Mouse (Mus musculus) embryonic facial prominence, embryonic 15.5 days (tissue): ENCODE data around the gene Fbll1. TPM values are rescaled to one million over a fixed set of nuclear protein-coding genes. Genes with fewer than 3 reads are reported as not detected.
"Not testable (repeated sequence)": the region's sequence is repeated elsewhere in the genome, so short reads cannot be mapped to it uniquely, and the experiment has no call there.

Experiments
- ATAC-seq: fragments of 200-750 bp; cut with Nextera tagmentation; 2 replicates; pipeline ENCODE4 v1.8.0; 2017; ENCODE audit warnings: low read depth, moderate TSS enrichment; ENCODE audit not compliant: insufficient number of reproducible peaks, low FRiP score, low TSS enrichment
- H3K27ac ChIP-seq: fragments of 300-500 bp; sonication (generic); replicated peaks from 2 replicates; pipeline ENCODE4 v1.5.1; 2015; ENCODE audit warnings: mild to moderate bottlenecking, inconsistent platforms
- H3K27me3 ChIP-seq: fragments of 300-500 bp; sonication (generic); 2 replicates; pipeline ENCODE4 v1.6.1; 2015; ENCODE audit warnings: inconsistent platforms
- H3K36me3 ChIP-seq: fragments of 300-500 bp; sonication (generic); 2 replicates; pipeline ENCODE4 v1.6.1; 2015; ENCODE audit warnings: mild to moderate bottlenecking, inconsistent platforms
- H3K4me1 ChIP-seq: fragments of 300-500 bp; sonication (generic); 2 replicates; pipeline ENCODE4 v1.6.1; 2015; ENCODE audit warnings: inconsistent platforms
- H3K4me2 ChIP-seq: fragments of 300-500 bp; sonication (generic); replicated peaks from 2 replicates; pipeline ENCODE4 v1.6.1; 2015; ENCODE audit warnings: mild to moderate bottlenecking, inconsistent platforms
- H3K4me3 ChIP-seq: fragments of 300-500 bp; sonication (generic); replicated peaks from 2 replicates; pipeline ENCODE4 v1.5.1; 2015; ENCODE audit warnings: mild to moderate bottlenecking, inconsistent platforms
- H3K9ac ChIP-seq: fragments of 300-500 bp; sonication (generic); 2 replicates; pipeline ENCODE4 v1.6.1; 2015; ENCODE audit warnings: inconsistent platforms
- H3K9me3 ChIP-seq: fragments of 300-500 bp; sonication (generic); replicated peaks from 2 replicates; pipeline ENCODE4 v1.6.1; 2016; ENCODE audit warnings: inconsistent platforms
- WGBS: fragments of 180-500 bp; shearing (Covaris S2); methylation state at CpG from one replicate; pipeline ENCODE4 v1.1.7; 2015; 5-methylcytosine and 5-hydroxymethylcytosine counted together
- polyA plus RNA-seq: library from polyadenylated mRNA; unstranded; fragments of >200 nt; fragmentation: Nextera tagmentation; extraction: Ambion mirVana; gene quantifications from 2 replicates; pipeline ENCODE4 v1.2.1, GENCODE M21; 2015

Fbll1 gene
- polyA plus RNA-seq, 1 experiment from 2014 or later, result 0.15 TPM

DNA sequence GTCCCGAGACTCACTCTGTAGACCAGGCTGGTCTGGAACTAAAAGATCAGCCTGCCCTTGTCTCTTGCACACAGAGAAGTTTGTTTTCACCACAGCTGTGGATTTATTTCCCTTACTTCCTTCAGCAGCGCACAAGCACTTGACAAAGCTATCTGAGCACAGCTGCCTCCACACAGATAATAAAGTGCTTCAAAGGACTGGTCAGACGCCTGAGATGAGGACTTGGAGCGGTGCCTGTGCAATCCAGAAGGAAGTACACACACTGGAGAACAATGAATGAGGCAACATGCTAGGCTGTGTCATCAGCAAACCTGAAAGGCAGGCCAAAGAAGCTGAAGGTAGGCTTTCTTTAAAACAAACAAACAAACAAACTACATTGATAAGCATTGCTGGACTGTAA lies 33.5 kb upstream of the Fbll1 start:
- Histone ChIP-seq H3K9me3 (no peaks in the 10 kb centered on the region), H3K27me3 (no peaks in the 10 kb centered on the region), H3K36me3 (peaks cover 48% of the 10 kb centered on the region), H3K4me3 (no peak overlapping the region), H3K4me2 (no peak overlapping the region), H3K27ac (no peak overlapping the region), H3K4me1 (peaks cover 11% of the 10 kb centered on the region), H3K9ac (no peak overlapping the region)
- WGBS, result 79% methylated on average over 4 of the region's 4 CpGs
- ATAC-seq, result no peak

DNA sequence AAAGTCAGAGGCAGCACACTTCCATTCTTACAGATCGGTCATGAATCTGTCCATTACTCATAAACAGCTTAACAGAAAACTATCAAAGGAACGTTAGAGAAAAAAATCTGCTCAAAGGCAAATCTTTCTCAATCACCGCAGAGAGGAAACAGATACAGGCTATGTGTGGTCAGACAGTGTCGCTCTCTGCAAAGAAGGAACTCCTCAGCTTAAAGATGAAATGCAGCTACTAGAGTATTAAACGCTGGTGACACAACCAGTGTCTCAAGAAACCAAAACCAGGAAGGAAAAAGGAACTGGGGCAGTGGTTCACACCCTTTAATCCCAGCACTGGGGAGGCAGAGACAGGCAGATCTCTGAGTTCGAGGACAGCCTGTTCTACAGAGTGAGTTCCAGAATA lies 29.0 kb upstream of the Fbll1 start:
- Histone ChIP-seq H3K9ac (no peak overlapping the region), H3K4me3 (no peak overlapping the region), H3K27ac (no peak overlapping the region), H3K27me3 (no peaks in the 10 kb centered on the region), H3K4me2 (no peak overlapping the region), H3K36me3 (peaks cover 79% of the 10 kb centered on the region), H3K4me1 (peaks cover 4% of the 10 kb centered on the region; the same call in 1 of the 2 replicates), H3K9me3 (no peaks in the 10 kb centered on the region)
- no peak for ATAC-seq
- WGBS, result 93% methylated on average over 6 of the region's 6 CpGs

DNA sequence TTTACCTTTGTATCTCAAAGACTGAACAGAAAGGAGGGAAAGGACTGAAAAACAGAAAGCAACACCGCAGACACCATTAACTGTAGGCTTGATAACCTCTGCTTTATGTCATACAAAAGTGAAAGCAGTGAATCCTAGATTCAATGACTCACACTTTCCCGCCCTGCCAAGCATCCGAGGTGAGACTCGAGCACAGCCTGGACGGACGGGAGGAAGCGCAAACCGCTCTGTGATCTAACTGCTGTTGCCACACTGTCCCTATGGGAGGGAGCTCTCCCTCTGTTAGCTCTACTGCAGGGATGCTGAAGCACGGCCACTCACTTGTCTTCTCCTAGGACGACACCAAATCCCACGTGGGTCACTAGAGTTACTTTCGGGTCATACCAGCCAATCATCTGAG lies 17.6 kb upstream of the Fbll1 start:
- Histone ChIP-seq H3K4me1 (no peaks in the 10 kb centered on the region), H3K27me3 (no peaks in the 10 kb centered on the region), H3K36me3 (peaks cover 94% of the 10 kb centered on the region), H3K9ac (no peak overlapping the region), H3K9me3 (no peaks in the 10 kb centered on the region), H3K27ac (no peak overlapping the region), H3K4me3 (no peak overlapping the region), H3K4me2 (no peak overlapping the region)
- 90% methylated on average over 12 of the region's 12 CpGs for WGBS
- ATAC-seq, result no peak

DNA sequence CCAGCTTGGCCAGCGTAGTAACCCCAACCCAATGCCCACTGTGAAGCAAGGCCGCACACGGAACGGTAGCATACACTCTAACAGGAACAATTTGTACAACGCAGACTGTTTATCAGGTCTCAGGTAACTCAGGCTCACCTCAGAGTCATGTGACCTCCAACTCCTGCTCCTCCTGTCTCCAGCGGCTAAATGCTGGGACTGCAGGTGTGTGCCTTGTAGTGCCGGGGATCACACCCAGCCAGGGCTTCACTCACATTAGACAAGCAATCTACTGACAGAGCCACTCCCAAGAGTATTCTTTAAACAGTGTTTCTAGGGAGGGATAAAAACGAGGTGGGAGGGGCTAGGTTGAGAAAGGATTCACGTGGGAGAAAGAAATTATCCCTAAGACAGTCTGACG lies 12.8 kb upstream of the Fbll1 start:
- 78% methylated on average over 10 of the region's 10 CpGs for WGBS
- Histone ChIP-seq H3K9me3 (no peaks in the 10 kb centered on the region), H3K9ac (no peak overlapping the region), H3K36me3 (peaks cover 92% of the 10 kb centered on the region), H3K4me3 (no peak overlapping the region), H3K27ac (no peak overlapping the region), H3K27me3 (no peaks in the 10 kb centered on the region), H3K4me2 (no peak overlapping the region), H3K4me1 (no peaks in the 10 kb centered on the region)
- ATAC-seq, result no peak

DNA sequence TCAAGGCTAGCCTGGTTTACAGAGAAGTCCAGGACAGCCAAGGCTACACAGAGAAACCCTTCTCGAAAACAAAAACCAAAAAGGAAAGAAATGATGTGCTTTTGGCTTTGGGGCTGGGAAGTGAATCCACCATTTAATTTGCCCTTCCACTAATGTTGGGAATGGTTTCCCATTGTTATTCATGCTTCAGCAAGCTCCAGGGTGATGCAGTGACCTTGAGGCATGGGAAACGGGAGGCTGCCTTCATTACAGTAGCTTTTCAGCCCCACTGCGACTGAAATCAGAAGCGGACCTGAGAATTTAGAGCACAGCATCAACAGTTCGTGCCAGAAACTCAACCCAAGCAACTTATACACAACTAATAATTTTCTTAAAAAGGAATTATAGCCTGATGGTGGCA lies 2.6 kb upstream of the Fbll1 start:
- no peak for ATAC-seq
- Histone ChIP-seq H3K9me3 (no peaks in the 10 kb centered on the region), H3K27ac (no peak overlapping the region), H3K4me1 (peaks cover 12% of the 10 kb centered on the region), H3K27me3 (peaks cover 35% of the 10 kb centered on the region), H3K9ac (no peak overlapping the region), H3K36me3 (no peaks in the 10 kb centered on the region), H3K4me2 (no peak overlapping the region), H3K4me3 (no peak overlapping the region)
- WGBS, result 74% methylated on average over 5 of the region's 5 CpGs

DNA sequence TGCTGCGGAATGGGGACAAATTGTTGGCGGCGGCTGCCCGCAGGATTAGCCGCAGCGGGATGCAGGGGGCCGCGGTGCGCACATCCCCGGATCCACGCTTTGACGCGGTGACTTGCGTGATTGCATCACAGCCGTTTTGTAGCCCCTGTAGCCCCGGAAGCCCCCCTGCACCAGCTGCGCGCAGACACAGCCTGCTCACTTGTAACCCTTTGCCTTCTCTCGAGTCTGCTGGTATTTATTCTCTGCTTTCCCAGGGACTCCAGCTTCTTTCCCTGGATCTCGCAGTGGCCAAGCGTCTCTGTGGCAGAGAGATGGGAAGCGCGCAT lies 226 bp downstream of the Fbll1 start:
- Histone ChIP-seq H3K9me3 (no peaks in the 10 kb centered on the region), H3K4me2 (peak overlapping the region; percentile 65), H3K9ac (no peak overlapping the region), H3K27ac (no peak overlapping the region), H3K27me3 (peaks cover 47% of the 10 kb centered on the region), H3K36me3 (no peaks in the 10 kb centered on the region), H3K4me3 (peak overlapping the region; percentile 40), H3K4me1 (peaks cover 12% of the 10 kb centered on the region)
- 2% methylated on average over 23 of the region's 23 CpGs for WGBS
- no peak for ATAC-seq

DNA sequence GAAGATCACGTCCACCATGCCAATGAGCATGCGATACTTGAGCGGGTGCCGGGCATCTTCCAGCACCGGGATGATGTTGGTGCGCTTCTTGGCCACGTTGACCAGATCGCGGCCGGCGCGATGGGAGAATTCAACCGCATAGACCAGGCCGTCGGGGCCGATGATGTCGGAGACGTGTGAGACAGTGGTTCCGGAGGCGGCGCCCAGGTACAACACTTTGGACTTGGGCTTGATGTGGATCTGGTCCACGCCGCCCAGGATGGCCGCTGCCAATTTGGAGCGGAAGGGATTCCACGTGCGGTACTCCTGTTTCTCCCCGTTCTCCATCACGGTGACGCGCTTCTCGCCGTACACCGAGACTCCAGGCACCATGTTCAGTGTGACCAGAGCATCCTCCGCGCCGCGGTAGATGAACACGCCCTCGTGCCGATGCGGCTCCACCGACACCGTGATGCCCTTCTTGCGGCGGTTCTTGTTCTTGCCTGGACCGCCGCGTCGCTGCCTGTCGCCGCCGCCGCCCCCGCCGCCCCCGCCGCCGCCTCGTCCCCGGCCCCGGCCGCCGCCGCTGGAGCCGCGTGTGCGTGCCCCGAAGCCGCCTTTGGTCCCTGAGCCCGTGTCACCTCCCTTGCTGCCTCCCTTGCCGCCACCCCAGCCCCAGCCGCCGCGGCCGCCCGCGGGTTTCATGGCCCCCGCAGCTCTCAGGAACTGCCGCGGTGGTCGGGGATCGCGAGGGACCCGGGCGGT lies 761 bp downstream of the Fbll1 start:
- no peak for ATAC-seq
- Histone ChIP-seq H3K9me3 (no peaks in the 10 kb centered on the region), H3K4me2 (peak overlapping the region; percentile 65), H3K9ac (no peak overlapping the region), H3K27me3 (peaks cover 47% of the 10 kb centered on the region), H3K36me3 (no peaks in the 10 kb centered on the region), H3K4me3 (peak overlapping the region; percentile 40), H3K4me1 (peaks cover 12% of the 10 kb centered on the region), H3K27ac (no peak overlapping the region)
- 5% methylated on average over 80 of the region's 86 CpGs for WGBS

DNA sequence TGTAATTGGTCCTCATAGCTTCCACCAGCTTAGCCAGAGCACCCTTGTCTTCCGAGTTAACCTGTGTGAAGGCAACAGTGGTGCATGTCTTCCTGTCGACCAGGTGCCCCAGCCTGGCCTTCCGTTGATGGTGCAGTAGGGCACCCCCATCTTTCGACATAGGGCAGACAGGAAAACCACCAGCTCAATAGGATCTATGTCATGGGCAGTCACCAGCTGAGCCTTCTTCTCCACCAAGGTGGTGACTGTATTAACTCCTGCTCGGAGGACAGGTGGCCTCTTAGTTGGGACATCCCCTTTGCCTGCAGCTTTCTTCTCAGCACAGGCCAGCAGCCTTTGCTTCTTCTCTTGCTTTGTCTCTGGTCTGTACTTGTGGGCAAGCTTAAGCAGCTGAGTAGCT lies 5.9 kb downstream of the Fbll1 start:
- H3K27ac ChIP-seq, H3K4me2 ChIP-seq, ATAC-seq, H3K4me3 ChIP-seq, H3K9ac ChIP-seq, H3K9me3 ChIP-seq, H3K4me1 ChIP-seq: not testable (repeated sequence)
- 87% methylated on average over 5 of the region's 5 CpGs for WGBS
- Histone ChIP-seq H3K36me3 (peaks cover 19% of the 10 kb centered on the region), H3K27me3 (peaks cover 27% of the 10 kb centered on the region)

DNA sequence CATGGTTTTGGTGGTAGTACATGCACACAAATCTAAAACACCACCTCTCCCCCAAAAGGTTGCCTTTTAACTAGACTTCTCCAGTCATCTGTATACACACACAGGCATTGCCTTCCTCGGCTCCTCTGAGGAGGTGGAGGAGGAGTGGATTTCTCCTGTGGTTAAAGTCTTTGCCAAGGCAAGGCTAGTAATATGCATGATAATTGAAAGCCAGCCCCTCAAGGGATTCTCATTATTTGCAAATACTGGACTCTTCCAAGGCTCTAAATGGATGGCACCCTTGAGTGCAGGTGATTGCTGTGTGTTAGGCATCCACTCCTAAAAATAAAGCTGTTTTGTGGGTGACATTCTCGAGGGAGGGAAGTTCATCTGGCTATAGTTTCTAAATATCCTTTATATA lies 10.2 kb downstream of the Fbll1 start:
- Histone ChIP-seq H3K27me3 (no peaks in the 10 kb centered on the region), H3K4me1 (no peaks in the 10 kb centered on the region), H3K4me2 (no peak overlapping the region), H3K9ac (no peak overlapping the region), H3K4me3 (no peak overlapping the region), H3K9me3 (no peaks in the 10 kb centered on the region), H3K27ac (no peak overlapping the region), H3K36me3 (peaks cover 47% of the 10 kb centered on the region)
- WGBS, result 66% methylated on average over 2 of the region's 2 CpGs
- no peak for ATAC-seq

DNA sequence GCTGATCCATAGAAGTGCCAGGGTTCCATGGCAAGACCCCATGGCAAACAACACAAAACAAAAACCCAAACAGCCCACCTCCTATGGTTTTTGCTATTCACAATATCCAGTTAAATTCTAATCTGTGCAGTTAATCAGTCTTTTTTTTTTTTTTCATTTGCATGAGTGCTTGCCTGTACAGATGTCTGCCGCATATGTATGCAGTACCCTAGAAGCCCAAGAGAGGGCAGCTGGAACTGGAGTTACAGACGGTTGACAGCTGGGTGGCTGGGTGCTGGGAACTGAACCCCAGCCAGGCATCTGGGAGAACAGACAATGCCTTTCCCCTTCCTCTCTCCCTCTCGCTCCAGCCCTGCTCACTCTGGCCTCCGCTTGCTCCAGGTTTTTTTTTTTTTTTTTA lies 14.1 kb downstream of the Fbll1 start:
- no peak overlapping the region for H3K9ac ChIP-seq
- WGBS, result 100% methylated on average over 4 of the region's 4 CpGs
- H3K36me3 ChIP-seq, result peaks cover 55% of the 10 kb centered on the region
- H3K4me1 ChIP-seq, result no peaks in the 10 kb centered on the region
- H3K4me3 ChIP-seq, result no peak overlapping the region
- H3K27ac ChIP-seq, result no peak overlapping the region
- no peak for ATAC-seq
- no peaks in the 10 kb centered on the region for H3K27me3 ChIP-seq
- no peaks in the 10 kb centered on the region for H3K9me3 ChIP-seq
- no peak overlapping the region for H3K4me2 ChIP-seq

DNA sequence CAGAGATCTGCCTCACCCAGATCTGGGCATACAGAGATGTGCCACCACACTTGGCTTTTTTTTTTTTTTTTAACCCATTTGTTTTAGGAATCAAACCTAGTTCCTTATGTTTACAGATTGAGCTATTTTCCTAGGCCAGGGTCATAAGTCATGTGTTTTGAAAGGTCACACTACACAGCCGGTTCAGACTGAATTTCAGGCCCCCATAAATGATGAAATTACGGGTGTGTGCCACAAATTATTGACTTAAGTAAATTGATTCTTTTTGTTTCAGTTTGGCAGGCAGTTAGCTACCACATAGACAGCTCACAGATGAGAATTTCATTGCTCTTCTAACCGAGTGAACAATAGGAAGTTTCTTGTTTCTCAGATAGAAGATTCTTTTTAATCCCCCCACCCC lies 14.7 kb downstream of the Fbll1 start:
- Histone ChIP-seq H3K36me3 (peaks cover 55% of the 10 kb centered on the region), H3K9me3 (no peaks in the 10 kb centered on the region)

DNA sequence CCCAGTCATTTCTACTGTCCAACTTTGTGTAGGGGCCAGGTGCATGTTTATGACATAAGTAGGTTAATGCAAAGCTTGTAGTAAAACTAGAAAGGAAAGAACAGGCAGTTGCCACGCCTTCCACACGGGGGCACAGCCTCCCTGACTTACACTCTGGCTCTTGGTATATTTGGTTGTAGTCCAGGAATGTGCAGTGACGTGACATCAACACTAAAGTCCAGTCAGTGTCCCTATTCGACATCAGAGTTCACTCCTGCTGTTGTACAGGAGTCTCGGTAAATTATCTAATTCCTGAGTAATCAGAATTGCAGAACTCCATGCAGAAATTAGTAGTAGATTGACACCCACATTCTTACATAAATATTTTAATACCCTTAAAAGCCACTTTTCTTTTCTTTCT lies 15.6 kb downstream of the Fbll1 start:
- H3K4me3 ChIP-seq, result no peak overlapping the region
- WGBS, result 94% methylated on average over 5 of the region's 5 CpGs

More for the DNA sequence above, 14.7 kb downstream of the Fbll1 start:
- no peak overlapping the region for H3K27ac ChIP-seq
- no peak overlapping the region for H3K4me2 ChIP-seq
- no peaks in the 10 kb centered on the region for H3K27me3 ChIP-seq
- no peaks in the 10 kb centered on the region for H3K4me1 ChIP-seq
- ATAC-seq, result no peak
- H3K4me3 ChIP-seq, result no peak overlapping the region
- H3K9ac ChIP-seq, result no peak overlapping the region
- whole genome bisulfite sequencing, result 88% methylated on average over 3 of the region's 3 CpGs

More for the DNA sequence above, 15.6 kb downstream of the Fbll1 start:
- H3K36me3 ChIP-seq, result peaks cover 64% of the 10 kb centered on the region
- no peak overlapping the region for H3K27ac ChIP-seq
- H3K4me1 ChIP-seq, result no peaks in the 10 kb centered on the region
- no peaks in the 10 kb centered on the region for H3K9me3 ChIP-seq
- no peak overlapping the region for H3K4me2 ChIP-seq
- no peak overlapping the region for H3K9ac ChIP-seq
- no peak for ATAC-seq
- H3K27me3 ChIP-seq, result no peaks in the 10 kb centered on the region
